Mouse (Mus musculus): ENCODE results near the gene Gm13271.
"Not testable (repeated sequence)": the region's sequence is repeated elsewhere in the genome, so short reads cannot be mapped to it uniquely, and the experiment has no call there.

Gene Gm13271

DNA sequence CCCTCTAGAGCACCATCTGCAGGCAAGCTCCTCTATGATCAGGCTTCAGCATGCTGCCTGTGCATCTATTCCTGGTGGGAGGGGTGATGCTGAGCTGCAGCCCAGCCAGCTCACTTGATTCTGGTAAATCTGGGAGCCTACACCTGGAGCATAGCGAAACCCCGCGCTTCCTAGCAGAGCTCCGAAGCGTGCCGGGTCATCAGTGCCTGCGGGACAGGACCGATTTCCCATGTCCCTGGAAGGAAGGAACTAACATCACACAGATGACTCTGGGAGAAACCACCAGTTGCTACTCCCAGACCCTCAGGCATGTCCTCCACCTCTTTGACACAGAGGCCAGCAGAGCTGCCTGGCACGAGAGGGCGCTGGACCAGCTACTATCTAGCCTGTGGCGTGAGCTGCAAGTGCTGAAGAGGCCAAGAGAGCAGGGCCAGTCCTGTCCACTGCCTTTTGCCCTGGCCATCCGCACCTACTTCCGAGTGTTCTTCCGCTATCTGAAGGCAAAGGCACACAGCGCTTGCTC lies at the start of gene Gm13271:
Gm13271 (plus strand) TSS at position 51 of the 523 bp plus-strand sequence.
- not testable (repeated sequence) for DNase-seq (ENCODE audit: low read depth)

DNA sequence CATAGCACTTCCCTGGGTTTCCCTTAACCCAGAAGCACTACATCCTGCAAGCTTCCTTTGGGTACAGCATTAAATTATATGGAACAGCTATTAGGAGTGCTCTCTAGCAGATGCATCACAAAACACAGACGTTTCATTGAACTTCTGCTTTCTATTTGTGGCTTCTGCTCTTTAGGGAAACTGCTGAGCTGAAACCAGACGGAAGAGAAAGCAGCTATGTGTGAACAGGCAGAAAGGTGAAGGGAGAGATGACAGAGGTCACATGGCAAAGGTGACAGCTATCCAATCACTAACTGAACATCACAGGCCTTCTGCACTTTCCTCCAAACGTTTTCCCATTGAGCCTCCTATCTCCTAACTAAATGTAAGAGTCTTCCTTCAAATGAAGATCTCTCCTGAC lies 48.7 kb upstream of the Gm13271 start:
- DNase-seq (ENCODE audit: low read depth), result no peak

DNA sequence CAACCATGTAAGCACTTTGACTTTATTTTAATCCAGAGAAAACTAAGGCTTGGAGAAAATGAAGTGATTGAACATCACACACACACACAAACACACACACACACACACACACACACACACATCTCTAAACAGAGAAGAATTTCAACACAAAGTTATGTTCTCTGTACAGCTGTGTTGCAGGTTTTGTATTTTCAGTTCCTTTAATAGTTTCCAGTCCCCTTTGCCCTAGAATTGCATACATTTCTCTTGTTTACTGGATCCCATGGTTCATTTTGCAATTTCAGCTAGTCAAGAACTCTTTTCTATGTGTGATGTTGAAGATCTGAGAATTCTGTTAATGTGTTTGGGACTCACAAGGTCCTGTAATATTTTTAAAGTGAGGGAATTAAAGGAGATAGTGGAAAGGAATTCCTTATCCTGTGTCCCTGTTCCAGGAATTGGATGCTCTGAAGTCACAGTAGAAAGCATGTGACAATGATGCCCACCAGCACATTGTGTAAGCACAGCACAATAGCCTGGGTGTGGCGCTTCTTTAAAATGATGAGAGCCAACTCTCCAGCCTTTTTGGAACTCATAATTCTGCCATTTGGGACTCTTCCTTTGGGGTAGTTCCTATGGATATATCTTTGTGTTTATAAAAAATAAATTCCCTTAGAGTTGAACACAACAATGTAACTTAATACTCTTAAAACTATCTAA lies 47.4 kb upstream of the Gm13271 start:
- DNase-seq (ENCODE audit: low read depth), result no peak

DNA sequence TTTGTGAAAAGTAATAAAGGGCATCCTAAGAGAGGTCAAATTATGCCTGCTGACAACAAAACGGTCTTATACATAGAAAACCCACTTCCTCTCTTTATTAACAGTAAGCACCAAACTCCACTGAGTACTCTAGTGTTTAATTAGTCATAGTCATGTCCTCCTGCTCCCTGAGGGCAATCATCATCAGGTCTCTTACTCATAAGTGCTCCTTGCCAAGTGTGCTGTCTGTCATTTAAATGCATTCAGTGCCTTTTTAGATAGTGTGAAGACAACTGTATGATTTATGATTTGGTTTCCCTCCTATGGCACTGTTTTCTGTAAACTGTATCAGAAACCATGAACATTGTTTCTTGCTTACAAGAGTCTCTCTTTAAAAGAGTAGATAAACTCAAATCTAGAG lies 40.4 kb upstream of the Gm13271 start:
- peak; percentile 36 for DNase-seq (ENCODE audit: low read depth)

DNA sequence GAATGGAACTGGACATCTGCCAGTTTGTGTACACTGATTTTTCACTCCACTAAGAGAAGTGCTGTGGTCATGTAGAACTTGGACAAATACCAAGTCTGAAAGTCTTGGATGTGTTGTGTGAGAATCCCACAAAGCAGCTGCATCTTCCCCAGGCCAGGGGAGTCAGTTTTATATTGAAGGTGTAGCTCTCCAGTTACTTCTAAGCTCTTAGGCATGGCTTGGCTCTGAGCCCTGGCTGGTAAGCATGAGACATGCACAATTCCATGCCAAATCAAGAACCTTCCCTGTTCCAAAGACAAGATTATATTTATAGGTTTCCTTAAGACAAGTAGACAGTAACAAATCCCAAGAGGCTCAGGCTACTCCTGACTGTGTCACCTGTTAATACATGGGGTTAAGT lies 39.6 kb upstream of the Gm13271 start:
- peak; percentile 70 for DNase-seq (ENCODE audit: low read depth)

DNA sequence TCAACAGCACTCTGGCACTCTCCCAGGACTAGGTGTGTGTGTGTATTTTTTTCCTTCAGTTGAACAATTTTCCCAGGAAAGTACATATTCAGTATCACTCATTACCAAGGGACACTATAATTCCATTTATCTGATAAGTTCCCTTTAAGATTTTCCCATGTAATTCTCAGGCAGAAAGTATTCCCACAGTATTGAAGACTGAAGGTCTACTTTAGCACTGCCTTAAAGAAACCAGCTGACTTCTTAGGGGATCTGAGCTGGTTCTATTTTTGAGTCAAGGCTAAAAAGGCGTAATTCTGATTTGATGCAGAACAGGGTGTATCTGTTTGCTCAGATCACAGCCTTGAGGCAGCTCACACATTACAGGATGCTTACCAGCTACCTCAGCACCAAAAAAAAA lies 36.0 kb upstream of the Gm13271 start:
- DNase-seq (ENCODE audit: low read depth), result peak; percentile 35

DNA sequence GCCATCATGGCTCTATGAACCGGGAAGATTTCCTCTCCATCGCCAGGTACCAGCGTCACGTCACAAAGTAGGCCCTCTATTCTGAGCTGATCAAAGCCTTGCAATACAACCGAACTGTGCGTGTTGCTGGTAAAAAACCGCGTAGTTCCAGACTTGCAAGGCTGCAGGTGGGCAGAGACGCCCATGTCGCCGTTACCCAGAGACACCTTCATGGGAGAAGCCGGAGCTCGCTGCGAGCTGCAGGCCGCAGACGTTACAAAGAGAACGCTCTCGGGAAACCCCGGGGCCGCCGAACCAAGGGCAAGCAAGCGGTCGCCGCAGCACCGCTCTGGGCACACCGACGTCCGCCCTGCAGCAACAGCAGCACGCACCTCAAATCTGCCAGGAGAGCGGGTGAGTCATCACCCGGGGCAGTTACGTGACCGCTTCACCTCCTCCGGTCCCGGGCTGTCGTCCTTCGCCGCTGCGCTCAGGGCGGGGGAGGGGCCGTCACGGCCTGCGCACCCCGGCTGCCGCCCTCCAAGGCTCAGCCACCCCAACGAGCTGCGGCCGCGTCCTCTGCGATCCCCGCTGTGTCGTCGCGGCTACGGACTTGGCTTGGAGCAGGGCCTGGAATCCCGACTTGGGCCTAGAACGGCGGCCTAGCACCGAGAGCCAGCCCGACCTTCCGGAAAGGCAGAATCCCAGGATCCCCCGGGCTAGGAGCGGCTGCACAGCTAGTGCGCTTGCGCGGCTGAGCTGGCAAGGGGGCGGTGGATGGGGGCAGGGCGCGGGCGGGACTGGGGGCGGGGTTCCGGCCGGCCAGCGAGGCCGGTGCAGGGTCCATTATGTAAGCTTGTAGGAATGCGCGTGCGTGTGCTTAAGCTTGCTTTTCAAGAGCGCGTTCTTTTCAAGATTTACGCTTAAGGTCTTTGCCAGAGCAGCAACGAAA lies 32.6 kb upstream of the Gm13271 start, which contains the start of the genes Gm26566 and Klhl9:
Gm26566 (plus strand) TSS at position 15 of the 931 bp plus-strand sequence.
Klhl9 (minus strand) TSS at position 675 of the 931 bp plus-strand sequence.
- peak; percentile 98 for DNase-seq (ENCODE audit: low read depth)

DNA sequence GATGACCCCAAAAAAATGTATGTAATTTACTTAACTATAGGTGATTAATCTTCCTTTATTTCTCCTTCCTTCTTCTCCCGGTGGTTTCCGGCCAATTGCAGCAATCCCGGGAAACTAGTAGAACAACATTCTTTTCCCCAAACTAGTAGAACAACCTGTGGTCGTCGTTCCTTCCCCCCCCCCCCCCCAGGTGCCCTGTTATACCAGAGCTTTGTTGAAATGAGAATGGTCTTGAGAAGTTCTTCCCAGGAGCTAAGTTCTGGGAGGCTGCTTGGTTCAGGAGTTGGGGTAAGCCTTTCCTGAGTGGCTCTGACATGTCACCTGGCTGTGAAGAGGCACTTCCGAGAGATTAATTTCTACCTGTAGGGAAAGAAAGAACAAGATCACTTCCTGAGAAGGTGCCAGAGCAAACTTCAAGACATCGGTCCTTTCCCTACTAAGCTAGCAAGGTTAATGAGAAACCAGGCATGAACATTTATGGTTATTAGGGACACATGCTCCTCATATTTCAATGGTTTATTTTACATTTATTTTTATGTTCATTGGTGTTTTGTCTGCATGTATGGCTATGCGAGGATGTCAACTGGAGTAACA lies 31.1 kb upstream of the Gm13271 start:
- no peak for DNase-seq (ENCODE audit: low read depth)

DNA sequence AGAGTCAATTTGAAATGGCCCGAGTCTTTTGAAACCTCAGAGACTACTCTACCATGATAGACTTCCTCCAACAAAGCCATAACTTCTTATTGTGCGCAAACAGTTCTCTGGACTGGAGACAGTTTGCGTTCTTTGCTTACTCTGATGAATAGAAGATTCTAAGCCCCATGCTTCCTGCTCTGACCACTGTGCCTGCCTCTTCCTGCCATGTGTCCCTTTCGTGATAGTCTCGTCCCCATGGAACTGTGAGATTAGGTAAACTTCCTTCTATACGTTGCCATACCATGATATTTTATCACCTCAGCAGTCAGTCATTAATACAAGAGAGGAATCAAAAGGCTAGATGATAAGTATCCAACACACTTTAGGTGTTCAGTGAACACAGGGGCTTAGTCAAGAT lies 27.9 kb upstream of the Gm13271 start:
- no peak for DNase-seq (ENCODE audit: low read depth)

DNA sequence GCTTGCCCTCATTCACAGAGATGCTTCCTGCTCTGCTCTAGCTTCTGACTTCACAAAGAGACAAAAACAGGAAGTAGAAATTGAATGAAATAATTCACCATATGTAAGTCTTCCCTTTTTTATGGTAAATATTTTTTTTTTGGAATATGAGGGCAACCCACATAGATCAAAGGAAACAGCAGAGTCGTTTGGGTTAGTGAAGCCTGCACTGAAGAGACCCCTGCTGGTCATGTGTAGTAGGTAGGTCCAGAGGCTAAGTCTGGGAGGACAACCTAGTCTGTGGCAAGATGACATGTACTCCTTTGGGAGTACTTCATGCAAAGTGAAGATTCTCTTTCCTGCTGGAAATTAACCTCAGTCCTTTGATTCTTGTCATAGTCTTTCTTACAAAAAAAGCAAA lies 27.3 kb upstream of the Gm13271 start:
- peak; percentile 68 for DNase-seq (ENCODE audit: low read depth)

DNA sequence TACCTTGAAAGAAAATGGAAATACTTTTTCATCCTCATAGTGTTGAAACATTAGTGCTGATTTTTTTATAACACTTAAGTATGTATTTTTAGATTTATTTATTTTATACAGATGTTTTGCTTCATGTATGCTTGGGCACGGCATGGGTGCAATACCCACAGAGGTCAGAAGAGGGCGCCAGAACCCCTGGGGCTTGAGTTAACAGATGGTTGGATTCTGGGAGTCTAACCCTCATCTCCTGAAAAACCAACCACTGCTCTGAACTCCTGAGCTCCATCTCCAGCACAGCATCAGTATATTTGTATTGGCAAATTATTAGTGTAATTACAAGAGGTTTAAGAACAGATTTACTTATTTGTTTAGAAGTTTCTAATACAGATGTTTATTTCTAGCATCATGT lies 16.2 kb upstream of the Gm13271 start:
- DNase-seq (ENCODE audit: low read depth), result peak; percentile 94

DNA sequence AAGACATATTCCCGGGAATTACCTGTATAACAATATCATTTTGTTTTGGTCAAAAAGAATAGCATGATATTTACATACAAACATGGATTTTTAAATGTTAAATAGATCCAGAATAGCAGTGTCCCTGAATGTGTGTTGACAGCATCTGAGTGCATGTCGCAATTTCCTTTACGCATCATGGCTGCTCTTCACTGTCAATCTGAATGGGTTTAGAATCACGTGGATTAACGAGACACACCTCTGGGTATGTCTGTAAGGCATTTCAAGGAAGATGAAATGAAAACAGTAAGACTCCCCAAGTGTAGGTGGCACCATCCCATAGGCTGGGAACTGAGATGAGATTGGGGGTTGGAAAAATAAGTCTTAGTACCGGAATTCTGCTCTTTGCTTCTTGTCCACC lies 15.6 kb upstream of the Gm13271 start:
- no peak for DNase-seq (ENCODE audit: low read depth)

DNA sequence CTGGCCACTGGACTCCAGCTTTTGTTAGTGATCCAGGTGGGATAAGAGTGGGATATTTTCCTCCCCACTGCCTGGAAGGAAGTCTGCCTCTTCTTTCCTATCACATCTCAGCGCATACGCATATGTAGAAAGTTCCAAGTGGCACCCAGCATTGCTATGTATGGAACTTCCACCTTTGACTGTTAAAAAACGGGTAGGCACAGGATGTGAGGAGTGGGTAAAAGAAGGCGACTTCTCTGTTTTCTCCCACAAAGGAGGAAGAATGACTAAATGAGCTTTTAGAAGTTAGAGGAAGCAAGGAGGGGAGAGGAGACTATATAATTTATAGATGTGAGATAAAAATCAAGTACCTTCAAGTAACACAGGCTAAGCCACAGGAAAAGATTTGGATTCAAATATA lies 13.2 kb upstream of the Gm13271 start:
- no peak for DNase-seq (ENCODE audit: low read depth)

DNA sequence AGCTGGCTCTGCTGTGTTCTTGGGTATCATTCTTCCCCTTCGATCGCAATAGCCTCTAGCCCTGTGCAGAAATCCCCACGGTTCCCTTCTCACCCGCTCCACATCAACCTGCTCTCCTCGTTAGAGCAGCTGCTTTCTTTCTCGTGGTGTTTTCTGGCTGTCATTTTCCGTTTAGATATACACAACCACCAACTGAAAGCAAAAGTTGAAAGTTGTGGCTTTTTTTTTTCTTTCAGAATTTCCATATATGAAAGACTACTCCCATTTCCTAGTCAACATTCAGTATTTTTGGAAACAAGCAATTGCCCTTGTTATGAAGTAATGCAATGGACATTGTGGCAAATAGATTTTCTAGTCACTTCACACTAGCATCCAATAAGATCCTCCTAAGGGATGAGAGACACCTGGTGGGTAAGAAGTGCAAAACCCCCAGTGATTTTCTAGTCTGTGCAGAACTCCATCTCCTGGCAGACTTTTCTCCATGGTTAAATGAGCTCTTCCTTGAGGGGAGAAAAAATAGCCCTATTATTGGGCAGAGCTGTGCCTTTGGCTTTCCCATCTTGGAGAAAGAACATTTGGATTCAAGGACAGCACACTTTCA lies 11.8 kb upstream of the Gm13271 start:
- peak; percentile 41 for DNase-seq (ENCODE audit: low read depth)

DNA sequence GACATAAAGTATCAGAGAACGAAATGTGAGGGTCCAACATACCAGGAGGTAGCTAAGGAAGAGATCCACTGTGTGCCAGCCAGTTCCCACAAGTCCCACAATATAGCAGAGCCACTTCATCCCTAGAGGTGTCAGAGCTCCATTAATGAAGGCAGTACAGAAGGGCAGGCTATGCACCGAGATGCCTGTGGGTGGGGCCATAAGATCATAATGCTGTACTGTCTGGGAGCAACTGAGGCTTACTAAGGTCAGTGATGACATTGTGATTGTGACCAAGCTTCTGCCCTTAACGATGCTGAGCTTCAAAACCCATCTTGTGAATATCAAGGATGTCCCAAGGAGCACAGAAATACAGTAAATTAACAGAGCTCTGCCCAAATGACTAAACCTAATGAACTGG lies 10.5 kb upstream of the Gm13271 start:
- no peak for DNase-seq (ENCODE audit: low read depth)

DNA sequence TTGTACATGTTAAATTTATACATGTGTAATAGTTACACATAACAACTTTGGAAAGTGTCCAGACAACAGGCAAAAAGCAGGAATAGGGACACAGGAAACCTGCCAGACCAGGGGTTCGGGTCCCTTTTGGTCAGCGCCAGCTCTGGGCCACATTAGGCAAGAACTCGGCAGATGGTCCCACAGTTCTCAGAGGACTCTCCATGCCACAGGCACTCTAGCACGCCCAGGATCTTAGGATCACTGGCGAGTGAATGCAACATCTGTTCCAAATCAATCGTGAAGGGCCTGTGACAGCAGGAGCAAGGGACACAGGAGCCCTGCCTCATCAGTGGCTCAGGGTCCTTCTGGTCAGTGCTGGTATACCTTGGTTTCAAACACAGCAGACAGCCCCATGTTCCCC lies 4.7 kb upstream of the Gm13271 start:
- no peak for DNase-seq (ENCODE audit: low read depth)

DNA sequence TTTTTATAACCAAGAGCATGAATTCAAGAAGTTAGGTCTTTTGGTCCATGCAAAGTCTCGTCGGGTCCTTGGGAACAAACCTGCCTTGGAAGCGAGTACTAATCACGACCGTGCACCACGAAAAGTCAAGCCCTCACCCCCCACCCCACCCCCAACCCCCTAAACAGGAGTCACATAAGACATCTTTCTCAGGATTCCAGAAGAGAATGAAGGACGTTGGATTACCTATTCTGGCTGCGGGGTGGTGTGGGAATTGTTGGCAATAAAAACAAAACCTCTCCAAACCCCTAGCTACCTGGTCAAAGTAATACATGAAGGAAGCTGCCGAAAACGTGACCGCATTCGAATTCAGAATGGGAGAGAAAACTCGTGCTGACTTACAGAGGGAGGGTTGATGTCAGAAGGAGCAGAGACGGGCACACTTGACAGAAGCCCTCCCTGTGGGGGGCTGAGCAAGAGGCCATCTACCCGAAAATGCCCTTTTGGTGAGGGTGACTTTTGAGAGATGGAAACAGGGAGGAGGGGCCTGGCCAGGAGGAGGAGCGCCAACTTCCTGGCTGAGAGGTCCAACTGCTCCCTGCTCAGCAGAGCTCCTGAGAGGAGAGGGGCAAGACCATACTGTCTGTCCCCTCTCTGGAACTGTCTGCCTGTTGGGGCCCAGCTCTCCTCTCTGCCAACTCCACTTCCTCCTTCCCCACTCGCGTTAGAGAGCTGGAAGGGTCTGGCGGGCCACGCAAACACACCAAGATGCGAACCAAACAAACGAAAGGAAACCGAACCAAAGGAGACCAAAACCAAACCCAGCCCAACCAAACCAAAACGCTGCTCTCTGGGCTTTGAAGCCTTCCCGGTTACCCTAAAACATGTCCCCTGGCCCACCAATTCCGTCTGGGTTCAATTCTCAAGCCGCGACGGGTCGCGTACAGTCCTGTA lies 2.2 kb downstream of the Gm13271 start:
- peak; percentile 52 for DNase-seq (ENCODE audit: low read depth)

DNA sequence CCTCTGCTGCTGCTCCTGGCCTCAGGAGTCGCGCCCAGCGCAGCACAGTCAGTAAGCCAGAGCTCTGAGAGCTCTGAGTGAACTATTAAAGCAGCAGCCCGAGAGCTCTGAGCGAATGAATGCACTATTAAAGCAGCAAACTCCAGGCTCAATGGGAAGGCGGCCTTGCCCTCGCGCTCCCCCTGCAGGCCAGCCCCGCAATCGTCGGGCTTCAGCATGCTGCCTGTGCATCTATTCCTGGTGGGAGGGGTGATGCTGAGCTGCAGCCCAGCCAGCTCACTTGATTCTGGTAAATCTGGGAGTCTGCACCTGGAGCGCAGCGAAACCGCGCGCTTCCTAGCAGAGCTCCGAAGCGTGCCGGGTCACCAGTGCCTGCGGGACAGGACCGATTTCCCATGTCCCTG lies 3.0 kb downstream of the Gm13271 start:
- peak; percentile 94 for DNase-seq (ENCODE audit: low read depth)

DNA sequence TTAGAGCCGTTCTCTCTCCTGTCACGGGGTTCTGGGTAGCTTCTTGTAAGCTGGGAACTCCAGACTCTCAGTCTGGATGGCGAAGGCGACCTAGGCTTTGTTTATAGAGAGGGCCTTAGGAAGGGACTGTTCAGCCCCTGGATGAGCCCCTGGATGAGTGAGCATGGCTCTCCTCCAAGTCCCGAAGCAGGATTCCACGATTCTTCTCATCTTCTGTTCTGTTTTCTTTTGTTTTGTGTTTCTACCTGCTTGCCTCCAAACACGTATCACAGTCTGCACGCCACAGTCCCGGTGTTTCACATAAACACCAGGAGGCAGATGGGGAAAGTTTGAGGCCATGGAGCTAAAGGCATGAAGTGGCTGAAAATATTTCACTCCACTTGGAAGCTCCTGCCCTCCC lies 4.1 kb downstream of the Gm13271 start:
- DNase-seq (ENCODE audit: low read depth), result not testable (repeated sequence)

DNA sequence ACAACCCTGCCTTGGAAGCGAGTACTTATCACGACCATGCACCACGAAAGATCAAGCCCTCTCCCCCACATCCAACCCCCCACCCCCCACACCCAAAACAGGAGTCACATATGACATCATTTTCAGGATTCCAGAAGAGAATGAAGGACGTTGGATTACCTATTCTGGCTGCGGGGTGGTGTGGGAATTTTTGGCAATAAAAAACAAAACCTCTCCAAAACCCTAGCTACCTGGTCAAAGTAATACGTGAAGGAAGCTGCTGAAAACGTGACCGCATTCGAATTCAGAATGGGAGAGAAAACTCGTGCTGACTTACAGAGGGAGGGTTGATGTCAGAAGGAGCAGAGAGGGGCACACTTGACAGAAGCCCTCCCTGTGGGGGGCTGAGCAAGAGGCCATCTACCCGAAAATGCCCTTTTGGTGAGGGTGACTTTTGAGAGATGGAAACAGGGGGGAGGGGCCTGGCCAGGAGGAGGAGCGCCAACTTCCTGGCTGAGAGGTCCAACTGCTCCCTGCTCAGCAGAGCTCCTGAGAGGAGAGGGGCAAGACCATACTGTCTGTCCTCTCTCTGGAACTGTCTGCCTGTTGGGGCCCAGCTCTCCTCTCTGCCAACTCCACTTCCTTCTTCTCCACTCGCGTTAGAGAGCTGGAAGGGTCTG lies 5.1 kb downstream of the Gm13271 start, which contains the start of gene Gm13283:
Gm13283 (plus strand) TSS at position 510 of the 659 bp plus-strand sequence.
- DNase-seq (ENCODE audit: low read depth), result not testable (repeated sequence)

Data from NIH3T3 (cell line).